In the genomic region with DNA sequence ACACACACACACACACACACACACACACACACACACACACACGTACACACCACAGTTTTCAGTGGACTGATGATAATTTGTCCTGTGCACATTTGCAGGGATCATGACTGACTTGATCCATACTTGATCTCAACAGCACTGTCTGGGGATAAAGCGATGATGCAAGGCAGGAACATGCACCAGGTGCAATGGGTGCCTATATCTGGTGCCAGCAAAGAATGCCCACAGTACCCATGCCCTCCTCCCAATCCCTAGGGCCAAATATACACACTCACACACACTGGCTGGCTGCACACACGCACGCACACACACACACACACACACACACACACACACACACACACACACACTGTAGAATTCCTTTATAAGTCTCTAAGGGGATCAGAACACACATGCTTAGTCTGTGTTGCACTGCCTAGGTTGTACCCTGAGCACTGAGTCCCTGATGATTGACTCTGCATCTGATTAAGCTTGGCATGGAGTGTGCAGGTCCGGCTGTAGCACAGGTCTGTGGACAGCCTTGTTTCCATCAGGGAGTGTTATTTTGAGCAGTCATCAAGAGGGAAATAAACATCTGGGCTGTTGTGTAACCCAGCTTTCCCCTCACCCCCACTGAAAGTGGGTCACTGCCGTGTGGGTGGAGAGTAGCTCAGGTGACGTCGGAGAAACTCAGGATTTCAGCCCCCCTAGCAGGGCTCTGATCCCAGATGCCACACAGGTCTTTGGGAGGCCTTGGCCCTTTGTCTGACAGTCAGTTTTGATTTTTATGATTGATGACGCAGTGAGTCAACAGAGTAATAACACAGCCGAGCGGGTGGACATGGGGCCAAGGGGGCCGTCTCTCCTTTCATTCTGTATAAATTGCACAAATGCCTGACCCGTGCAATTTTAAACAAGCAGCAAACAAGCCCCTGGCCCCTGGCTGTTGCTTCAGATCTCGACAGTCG, we compare ENCODE assay signal across 7 mouse cellular contexts.
DNase-seq lines count a peak whose midpoint lies in the region; ATAC-seq lines count a peak whose summit lies in the region.

No protein-coding gene starts in this region.

- no peaks in the 10 kb centered on the region for H3K4me1 ChIP-seq in lung, embryonic 15.5 days

- intact Hi-C loops in heart, postnatal 25 days (cut with DNase I) = no loop called here
- intact Hi-C loops in left cerebral cortex, postnatal 36 days (cut with DNase I) = no loop called here

- no peaks in the 10 kb centered on the region for H3K27me3 ChIP-seq in lung, embryonic 15.5 days

- no peak overlapping the region for H3K9ac ChIP-seq in lung, embryonic 15.5 days

- H3K27ac ChIP-seq in lung, embryonic 15.5 days = no peak overlapping the region

- ATAC-seq in lung, embryonic 15.5 days (ENCODE audit: borderline replicate concordance, extremely low read depth, low FRiP score, low TSS enrichment) = peak; percentile 62; the same call in 1 of the 2 replicates
- ATAC-seq in megakaryocyte-erythroid progenitor cell, adult 5-6 weeks (replicated peaks; ENCODE audit: low FRiP score, low TSS enrichment, poor library complexity, severe bottlenecking) = no peak

- H3K9me3 ChIP-seq in lung, embryonic 15.5 days = no peaks in the 10 kb centered on the region

- no peak overlapping the region for H3K4me3 ChIP-seq in lung, embryonic 15.5 days

- H3K4me2 ChIP-seq in lung, embryonic 15.5 days = peak overlapping the region; percentile 17; the same call in 1 of the 2 replicates

- DNase-seq in Muller cell, postnatal 12 days (ENCODE audit: inconsistent ontology term) = peak; percentile 83
- DNase-seq in adrenal gland, adult 18-20 months (ENCODE audit: low spot score in 2 of 2) = peak; percentile 34 to 48
- DNase-seq in hindlimb bud, embryonic 11.5 days (ENCODE audit: extremely low spot score, low read depth, low spot score) = peak; percentile 6
- DNase-seq in heart, postnatal 25 days (ENCODE audit: low spot score) = no peak
- no peak for DNase-seq in left cerebral cortex, postnatal 36 days (ENCODE audit: low spot score in 2 of 2)

- H3K36me3 ChIP-seq in lung, embryonic 15.5 days = no peaks in the 10 kb centered on the region

- WGBS in lung, embryonic 15.5 days = 26% methylated on average over 15 of the region's 15 CpGs

Comparison
In these comparisons a context has a peak if more than half of its experiments do, and no peak if none do; other contexts are left out.
1. DNase-seq: peak in Muller cell, postnatal 12 days (single experiment), adrenal gland, adult 18-20 months (2 of 2) and hindlimb bud, embryonic 11.5 days (single experiment); none in heart, postnatal 25 days (single experiment) and left cerebral cortex, postnatal 36 days (0 of 2).